Mouse (Mus musculus) T-helper 17 cell (primary cell): ENCODE measurements around the gene Mbtps1.

Source experiments
- in situ Hi-C, 2 experiments: fragments of 300-600 bp; cut with MboI, MseI; formaldehyde crosslinking; loops; 1 replicate in 1 of 2; 2 replicates in 1 of 2; pipeline ENCODE4 v1.15.1; 2025; ENCODE audit warnings: high pct_unique_total_duplicates in 2 of 2

The Mbtps1 gene

GRCm38 (mm10) chr8:119563849-119564251 is 5.3 kb upstream of the Mbtps1 start:
- in situ Hi-C loops, result loop anchor here in 1 of 2 experiments (25.0 kb wide), 1 partner anchor 998 kb away; no protein-coding TSS in a partner anchor

GRCm38 (mm10) chr8:119559402-119559720 is 826 bp upstream of the Mbtps1 start:
- in situ Hi-C loops, result loop anchor here in 1 of 2 experiments (25.0 kb wide), 1 partner anchor 1003 kb away; no protein-coding TSS in a partner anchor

GRCm38 (mm10) chr8:119557821-119558602 is 523 bp downstream of the Mbtps1 start:
- in situ Hi-C loops, result loop anchor here in 1 of 2 experiments (25.0 kb wide), 1 partner anchor 1004 kb away; no protein-coding TSS in a partner anchor

- in situ Hi-C loops, result loop anchor here in 1 of 2 experiments (25.0 kb wide), 1 partner anchor 1005 kb away; no protein-coding TSS in a partner anchor
Observed at GRCm38 (mm10) chr8:119557132-119557531, 1.4 kb downstream of the Mbtps1 start.

DNA sequence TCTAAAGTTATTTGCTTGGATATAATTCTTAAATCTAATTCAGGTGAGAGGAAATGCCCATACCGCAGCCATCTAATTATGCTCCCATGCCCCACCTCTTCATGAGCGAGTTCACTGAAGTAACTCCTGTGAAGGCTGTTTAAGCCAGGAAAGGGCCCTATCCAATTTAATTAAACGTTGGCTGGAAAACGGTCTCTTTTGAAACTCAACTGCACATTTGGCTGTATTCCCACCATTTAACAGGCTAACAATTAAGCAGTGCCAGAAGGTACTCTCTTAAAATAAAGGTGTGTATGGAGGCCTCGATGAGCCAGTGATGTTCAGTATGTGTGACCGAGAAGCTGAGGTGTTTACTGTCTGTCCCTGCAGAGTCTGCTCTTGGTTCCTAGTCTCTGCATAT is 2.7 kb downstream of the Mbtps1 start:
- in situ Hi-C loops, result loop anchor here in 1 of 2 experiments (25.0 kb wide), 1 partner anchor 1006 kb away; no protein-coding TSS in a partner anchor

- in situ Hi-C loops, result loop anchor here in 1 of 2 experiments (25.0 kb wide), 1 partner anchor 1009 kb away; no protein-coding TSS in a partner anchor
Observed at GRCm38 (mm10) chr8:119552967-119553366, 5.6 kb downstream of the Mbtps1 start.

GRCm38 (mm10) chr8:119548560-119549113 is 9.9 kb downstream of the Mbtps1 start:
- in situ Hi-C loops, result no loop called here

DNA sequence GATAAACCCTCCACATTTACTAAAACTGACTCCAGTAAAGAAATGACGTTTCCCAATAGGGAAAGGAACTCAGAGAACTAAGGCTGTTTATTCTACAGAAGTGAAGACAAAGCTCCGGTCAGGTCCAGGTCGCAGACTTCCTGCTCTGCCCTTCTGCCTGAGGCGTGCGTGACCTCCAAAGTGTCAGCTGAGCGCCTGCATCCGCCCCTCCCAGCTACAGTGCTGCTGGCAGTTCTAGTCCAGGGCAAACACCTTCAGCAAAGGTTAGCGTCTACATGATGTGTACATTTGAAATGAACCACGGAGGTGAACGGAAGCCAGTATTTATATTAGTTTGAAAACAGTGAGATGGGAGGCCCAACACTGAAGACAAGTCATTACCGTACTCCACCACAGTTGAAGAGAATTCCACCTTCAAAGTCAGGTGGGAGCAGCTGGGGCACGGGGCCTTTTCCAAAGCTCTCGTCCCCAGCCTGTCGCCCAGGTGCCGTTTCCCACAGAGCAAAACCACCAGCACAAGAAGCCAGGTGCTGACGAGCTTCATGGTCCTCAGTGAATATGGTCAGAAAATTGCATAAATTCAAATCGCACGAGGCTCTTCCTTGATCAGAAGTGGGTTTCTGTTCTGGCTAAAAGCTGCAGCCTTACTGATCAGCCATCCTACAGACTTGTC is 11.4 kb downstream of the Mbtps1 start:
- in situ Hi-C loops, result no loop called here

DNA sequence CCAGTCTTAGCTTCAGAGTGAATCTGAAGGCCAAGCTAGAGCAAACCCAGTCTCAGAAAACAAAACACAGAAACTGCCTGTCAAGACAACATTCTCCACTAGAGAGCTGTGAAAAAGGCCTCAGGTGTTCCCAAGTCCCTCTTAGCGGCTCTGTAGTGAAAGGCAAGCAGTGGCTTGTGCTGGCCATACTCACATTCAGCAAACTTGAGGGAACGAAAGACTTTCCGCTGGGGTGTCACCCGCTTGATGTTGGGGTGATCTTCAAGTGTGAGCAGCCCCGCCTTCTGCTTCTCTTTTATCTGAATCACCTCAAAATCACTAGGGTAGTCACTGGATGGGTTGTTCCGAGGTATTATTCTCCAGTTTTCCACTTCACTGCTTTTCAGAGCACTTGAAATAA is 12.7 kb downstream of the Mbtps1 start:
- in situ Hi-C loops, result no loop called here

GRCm38 (mm10) chr8:119545180-119545579 is 13.4 kb downstream of the Mbtps1 start:
- in situ Hi-C loops, result no loop called here

DNA sequence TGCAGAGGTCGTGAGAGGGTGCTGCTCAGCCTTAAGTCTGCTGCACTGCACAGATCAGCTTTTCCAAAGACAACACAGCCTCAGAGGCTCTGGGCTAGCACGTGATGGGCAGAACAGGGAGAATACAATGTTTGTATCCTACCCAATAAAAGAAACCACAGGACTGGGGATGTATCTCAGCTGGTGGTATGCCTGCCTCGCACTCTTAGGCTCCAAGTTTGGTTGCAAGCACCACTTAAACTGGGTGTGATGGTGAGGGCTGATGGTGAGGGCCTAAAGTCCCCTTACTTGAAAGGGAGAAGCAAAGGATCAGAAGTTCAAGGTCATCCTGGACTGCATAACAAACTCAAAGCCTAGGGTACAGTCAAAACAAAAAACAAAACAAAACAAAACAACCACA is 13.9 kb downstream of the Mbtps1 start:
- in situ Hi-C loops, result no loop called here

GRCm38 (mm10) chr8:119531973-119532372 is 26.6 kb downstream of the Mbtps1 start:
- in situ Hi-C loops, result no loop called here

DNA sequence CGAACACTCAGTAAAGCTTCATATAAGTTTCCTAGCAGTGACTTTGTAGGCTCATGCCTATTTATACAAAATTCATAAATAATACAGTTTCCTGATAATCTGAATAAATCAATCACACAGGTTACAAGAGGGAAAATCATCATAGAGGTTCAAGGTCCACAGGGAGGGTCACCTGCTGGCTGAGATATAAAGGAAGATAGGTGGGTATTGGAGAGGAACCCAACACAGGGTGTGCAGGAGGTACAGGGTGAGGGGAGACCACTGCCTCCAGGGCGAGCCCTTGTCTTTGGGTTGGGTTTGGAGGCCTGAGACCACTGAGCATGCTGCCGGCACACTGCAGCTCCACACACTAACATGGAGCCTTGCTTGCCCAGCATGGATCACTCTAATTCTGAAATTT is 27.1 kb downstream of the Mbtps1 start:
- in situ Hi-C loops, result no loop called here

- in situ Hi-C loops, result no loop called here
Observed at GRCm38 (mm10) chr8:119530937-119531336, 27.6 kb downstream of the Mbtps1 start.

DNA sequence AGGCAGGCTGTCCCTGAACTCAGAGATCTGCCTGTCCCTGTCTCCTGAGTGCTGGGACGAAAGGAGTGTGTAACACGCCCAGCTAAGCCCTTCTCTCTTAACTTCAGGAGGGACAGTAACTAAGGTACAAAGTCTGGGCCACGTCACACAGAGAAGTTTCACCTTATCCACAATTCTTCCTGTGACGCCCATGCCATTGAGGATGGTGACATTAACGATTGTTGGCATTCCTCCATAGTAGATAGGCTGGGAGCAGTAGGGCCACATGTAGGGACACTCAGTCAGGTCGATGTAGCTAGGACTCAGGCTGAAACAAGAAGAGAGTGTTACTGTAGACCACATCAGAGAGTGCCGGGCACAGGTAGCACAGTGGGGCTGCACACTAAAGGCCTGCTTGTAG is 29.8 kb downstream of the Mbtps1 start:
- in situ Hi-C loops, result no loop called here

GRCm38 (mm10) chr8:119520102-119520501 is 38.4 kb downstream of the Mbtps1 start:
- in situ Hi-C loops, result no loop called here

DNA sequence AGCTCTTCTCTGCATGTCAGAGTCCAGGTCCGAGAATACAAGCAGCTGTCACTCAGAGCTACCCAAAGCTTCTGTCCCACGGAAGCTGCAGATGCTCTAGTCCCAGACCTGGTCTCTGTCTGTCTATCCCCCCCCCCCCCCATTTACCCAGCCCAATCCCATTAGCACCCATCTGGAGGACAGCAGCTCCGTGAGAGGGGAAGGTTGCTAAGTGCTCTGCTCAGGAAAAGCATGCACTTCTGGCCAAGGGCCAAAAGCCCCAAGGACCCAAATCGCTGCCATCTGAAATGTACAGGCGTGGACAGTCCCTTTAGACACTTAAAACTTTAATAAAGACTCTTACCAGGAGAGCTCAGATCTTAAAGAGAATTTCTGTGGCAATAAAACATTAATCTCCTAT is 41.9 kb downstream of the Mbtps1 start:
- in situ Hi-C loops, result no loop called here

GRCm38 (mm10) chr8:119515767-119516166 is 42.8 kb downstream of the Mbtps1 start:
- in situ Hi-C loops, result no loop called here

DNA sequence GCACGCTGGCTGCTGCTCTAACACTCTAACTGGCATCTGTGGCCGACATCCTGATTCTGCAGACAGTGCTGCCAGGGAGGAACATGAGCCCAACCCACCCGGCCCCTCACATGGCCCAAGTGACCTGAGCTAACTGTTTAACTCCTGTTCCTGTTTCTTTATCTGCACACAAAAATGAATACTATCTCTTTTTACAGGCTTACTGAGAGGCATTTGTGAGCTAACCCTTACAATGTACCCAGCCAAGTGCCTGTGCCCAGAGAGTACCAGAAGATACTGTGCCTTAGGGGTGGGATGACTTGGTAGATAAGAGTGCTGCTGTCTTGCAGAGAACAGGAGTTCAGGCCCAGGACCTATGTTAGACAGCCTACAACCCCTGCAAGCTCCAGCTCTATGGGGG is 43.6 kb downstream of the Mbtps1 start:
- in situ Hi-C loops, result no loop called here

GRCm38 (mm10) chr8:119513405-119513804 is 45.1 kb downstream of the Mbtps1 start:
- in situ Hi-C loops, result no loop called here

GRCm38 (mm10) chr8:119511722-119512121 is 46.8 kb downstream of the Mbtps1 start:
- in situ Hi-C loops, result no loop called here

DNA sequence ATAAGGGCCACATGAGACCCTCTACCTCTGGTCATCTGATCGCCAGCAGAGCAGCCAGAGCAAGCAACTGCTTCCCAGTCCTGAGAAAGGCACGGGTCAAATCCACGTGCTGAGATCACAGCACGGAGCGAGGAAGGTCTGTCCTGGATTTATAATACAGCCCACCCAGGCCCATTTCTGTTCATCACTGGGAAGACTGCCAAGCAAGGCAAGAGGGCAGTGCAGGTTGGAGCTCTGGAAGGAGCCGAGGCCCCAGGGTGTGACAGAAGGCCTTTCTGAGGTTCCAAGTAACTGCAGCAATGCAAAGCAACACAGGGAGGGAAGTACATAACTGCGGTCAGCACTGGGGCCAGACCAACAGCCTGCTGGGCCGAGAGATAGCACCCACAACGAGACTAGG is 48.1 kb downstream of the Mbtps1 start:
- in situ Hi-C loops, result no loop called here
